Mouse (Mus musculus) megakaryocyte, embryonic 14.5 days (primary cell): ENCODE measurements around the gene Gm36028.

Source experiments
- FLI1 ChIP-seq: IDR thresholded peaks from 2 replicates; pipeline ENCODE4 v1.6.1; 2012; ENCODE audit warnings: low read length, inconsistent platforms, mixed read lengths
- GATA1 ChIP-seq: IDR thresholded peaks from 3 replicates; pipeline ENCODE4 v1.6.1; 2012; ENCODE audit warnings: mixed read lengths, low read length, inconsistent platforms, borderline replicate concordance

- TF ChIP-seq GATA1 (no peak), FLI1 (no peak)
Observed at GRCm38 (mm10) chr16:37812474-37812886, 48.5 kb downstream of the Gm36028 start.
